Mouse (Mus musculus) mouse embryonic stem cell (cell line): ENCODE results near the gene Kansl1l.

ENCODE experiments used
- in situ Hi-C, 2 experiments: fragments of 300-500 bp; cut with MboI; formaldehyde crosslinking; loops; 1 replicate in 1 of 2; 3 replicates in 1 of 2; pipeline ENCODE4 v1.14.3; 2019 to 2020; ENCODE audit warnings: low sequenced_read_pairs in 2 of 2, low pct_unique_long_range_greater_than_20kb in 1 of 2, mixed read lengths in 1 of 2; ENCODE audit not compliant: unreplicated experiment in 1 of 2

The Kansl1l gene

DNA sequence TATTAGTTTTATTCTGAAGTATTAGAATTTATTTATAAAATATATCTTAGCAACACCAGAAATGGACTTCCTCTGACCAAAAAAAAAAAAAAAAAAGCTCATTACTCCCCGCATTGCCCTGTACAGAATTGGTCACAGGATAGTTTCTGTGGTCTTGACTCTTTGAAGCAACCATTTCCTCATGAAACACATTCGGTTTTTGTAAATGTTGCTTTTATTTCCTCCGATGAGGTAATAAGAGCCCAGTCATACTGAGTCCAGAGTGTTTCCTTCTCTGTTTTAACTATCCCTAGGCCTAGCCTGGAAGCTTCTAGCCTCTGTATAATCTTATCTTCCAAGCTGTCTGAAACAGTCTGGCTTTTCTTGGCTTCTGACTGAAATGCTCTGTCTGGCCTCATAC is 104.5 kb downstream of the Kansl1l start:
- in situ Hi-C loops, result loop anchor here in 1 of 2 experiments (25.0 kb wide), 1 partner anchor 1451 kb away; no protein-coding TSS in a partner anchor

GRCm38 (mm10) chr1:66704523-66704922 is 112.8 kb downstream of the Kansl1l start:
- in situ Hi-C loops, result loop anchor here in 1 of 2 experiments (25.0 kb wide), 1 partner anchor 1442 kb away; no protein-coding TSS in a partner anchor

DNA sequence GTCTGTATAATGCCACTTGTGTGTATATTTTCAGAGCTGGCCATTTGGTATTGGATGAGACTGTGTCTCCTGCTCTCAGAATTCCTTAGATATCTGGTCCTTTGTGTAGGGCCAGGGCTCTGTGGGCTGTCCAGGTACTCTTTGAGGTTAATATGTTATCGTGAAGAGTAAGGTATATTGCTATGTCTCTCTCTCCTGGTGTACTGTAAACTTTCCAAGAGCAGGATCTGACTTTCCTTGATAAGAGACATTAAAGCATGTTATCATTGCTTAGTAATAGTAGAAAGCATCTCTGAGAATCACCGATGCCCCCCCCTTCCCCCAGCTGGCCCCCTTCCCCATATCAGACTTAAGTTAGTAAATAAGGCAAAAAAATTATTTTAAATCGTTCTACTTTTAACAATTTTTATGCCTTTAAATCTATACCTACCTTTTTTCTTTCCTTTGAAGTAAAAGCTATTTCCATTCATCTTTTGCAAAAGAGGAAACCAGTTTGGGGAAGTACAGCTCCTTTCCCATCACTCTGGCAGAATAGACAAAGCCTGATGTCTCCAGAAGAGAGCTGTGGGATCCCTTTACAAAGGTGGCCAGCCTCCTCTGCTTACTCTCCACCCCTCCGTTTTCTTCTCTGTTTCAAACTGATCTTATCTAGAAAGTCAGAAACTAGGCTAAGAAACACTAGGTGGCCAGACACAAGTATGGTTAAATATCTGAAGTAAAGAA is 114.6 kb downstream of the Kansl1l start:
- in situ Hi-C loops, result loop anchor here in 1 of 2 experiments (25.0 kb wide), 1 partner anchor 1440 kb away; no protein-coding TSS in a partner anchor

- in situ Hi-C loops, result loop anchor here in 1 of 2 experiments (25.0 kb wide), 1 partner anchor 1439 kb away; no protein-coding TSS in a partner anchor
Observed at GRCm38 (mm10) chr1:66701576-66701940, 115.8 kb downstream of the Kansl1l start.

DNA sequence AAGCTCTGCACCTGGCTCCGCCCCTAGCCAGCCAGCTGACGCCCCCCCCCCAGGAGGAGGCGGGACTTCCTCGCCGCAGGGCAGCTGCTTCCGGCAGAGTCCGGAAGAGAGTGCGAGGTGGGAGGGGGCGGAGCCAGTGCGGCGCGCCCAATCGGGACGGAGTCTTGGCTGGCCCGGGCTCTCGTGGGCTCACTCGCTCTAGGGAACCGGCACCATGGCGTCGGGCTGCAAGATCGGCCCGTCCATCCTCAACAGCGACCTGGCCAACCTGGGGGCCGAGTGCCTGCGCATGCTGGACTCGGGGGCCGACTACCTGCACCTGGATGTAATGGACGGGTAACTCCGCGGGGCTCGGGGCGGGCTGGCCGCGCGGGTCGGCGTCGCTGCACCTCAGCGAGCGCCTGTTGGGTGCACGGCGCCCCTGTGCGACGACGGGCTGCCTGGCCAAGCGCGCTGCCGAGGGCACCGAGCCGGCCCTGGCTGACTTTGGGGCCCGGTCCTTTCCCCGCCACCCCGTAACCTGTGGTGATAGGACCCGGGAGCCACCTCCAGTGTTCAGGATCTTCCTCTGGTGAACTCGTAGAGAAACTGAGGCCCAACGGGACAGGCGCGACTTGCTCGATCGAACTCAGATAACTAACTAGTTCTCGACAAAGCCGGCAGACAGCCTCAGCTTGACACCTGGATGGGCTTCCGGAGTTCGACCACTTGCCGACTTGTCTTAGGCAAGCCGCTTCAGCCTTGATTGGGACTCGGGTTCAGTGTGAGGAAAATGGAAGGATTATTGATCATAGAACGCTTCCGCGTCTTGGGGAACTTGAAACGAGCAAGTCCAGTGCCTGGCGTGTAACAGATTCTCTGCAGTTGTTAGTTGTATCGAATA is 116.4 kb downstream of the Kansl1l start, which contains the start of gene Rpe:
Rpe (plus strand) TSS at position 139 of the 883 bp plus-strand sequence.
- in situ Hi-C loops, result loop anchor here in 1 of 2 experiments (25.0 kb wide), 1 partner anchor 1439 kb away; no protein-coding TSS in a partner anchor

- in situ Hi-C loops, result loop anchor here in 1 of 2 experiments (25.0 kb wide), 1 partner anchor 1438 kb away; no protein-coding TSS in a partner anchor
Observed at GRCm38 (mm10) chr1:66700149-66700692, 117.1 kb downstream of the Kansl1l start.

GRCm38 (mm10) chr1:66699630-66700029 is 117.7 kb downstream of the Kansl1l start:
- in situ Hi-C loops, result loop anchor here in 1 of 2 experiments (25.0 kb wide), 1 partner anchor 1437 kb away; no protein-coding TSS in a partner anchor

DNA sequence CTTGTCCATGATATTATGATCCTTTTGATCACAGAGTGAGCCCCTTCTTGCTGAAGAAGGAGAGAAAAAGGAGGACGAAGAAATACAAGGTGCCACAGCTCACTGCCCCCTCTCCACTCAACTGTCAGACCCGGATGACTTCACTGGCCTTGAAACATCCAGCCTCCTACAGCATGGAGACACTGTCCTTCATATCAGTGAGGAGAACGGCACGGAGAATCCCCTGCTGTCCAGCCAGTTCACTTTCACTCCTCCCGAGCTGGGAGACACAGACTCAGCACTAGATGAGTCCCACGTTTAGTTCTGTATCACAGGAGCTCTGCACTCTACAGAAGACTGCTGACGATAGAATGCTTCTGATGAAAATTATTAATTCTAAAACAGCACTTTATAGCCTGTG is 122.1 kb downstream of the Kansl1l start:
- in situ Hi-C loops, result no loop called here

DNA sequence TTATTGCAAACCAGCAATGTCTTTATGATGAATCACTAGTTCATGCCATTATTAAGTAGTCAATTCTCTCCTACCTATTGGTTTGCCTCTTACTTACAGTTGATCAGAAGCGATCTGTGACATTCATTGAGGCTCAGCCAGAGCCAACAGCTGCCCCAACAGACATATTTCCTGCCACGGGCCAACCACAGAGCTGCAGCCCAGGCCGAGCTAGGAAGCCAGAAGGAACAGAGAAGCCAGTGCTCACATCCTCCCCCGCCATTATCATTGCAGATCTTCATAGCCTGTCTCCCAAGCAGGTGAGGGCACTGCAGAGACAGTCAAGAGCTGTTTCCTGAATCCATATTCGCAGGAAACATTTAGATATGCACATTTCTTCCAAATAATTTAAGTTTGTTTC is 123.1 kb downstream of the Kansl1l start:
- in situ Hi-C loops, result no loop called here

DNA sequence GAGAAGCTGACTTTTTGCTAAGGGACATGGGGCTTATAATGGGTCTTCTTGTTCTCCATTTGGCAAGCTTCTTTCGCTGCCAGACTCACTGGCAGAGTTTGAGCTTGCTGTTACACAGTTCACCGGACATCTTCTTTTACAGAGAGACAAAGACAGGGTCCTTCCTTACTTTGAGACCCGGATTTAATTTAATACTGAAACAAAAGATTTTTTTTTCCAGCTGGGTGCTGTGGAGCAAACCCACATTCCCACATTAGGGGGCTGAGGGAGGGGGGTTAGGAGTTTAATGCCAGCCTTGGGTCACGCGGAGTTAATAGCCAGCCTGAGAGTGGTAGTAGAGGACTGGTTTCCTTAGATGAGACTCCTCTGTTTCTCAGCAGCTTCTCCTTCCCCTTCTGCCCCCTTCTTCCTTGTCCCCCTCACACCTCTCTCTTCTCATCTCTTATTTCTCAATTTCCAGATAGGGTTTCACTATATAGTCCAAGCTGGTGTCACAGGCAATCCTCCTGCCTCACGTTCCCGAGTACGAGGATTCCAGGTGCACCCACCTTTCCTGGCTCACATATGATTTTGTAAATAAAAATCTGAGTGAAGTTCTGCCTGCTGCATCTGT is 124.5 kb downstream of the Kansl1l start:
- in situ Hi-C loops, result no loop called here

DNA sequence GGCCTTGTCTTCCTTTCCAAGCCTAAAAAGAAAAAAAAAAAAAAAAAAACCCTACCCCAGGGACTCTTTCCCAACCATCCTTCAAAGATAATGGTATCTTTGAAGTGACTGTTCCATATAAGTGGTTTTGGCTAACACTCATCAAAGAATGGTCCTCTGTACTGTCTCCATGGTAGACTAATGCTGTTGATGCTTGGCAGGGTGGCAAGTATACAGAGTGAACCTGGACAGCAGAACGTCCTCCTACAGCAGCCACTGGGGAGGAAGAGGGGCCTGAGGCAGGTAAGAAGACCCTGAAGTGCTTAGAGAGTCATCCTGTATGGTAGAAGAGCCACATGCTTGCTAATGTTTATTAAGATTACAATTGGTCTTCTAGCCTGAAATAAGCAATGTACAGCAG is 125.1 kb downstream of the Kansl1l start:
- in situ Hi-C loops, result no loop called here

DNA sequence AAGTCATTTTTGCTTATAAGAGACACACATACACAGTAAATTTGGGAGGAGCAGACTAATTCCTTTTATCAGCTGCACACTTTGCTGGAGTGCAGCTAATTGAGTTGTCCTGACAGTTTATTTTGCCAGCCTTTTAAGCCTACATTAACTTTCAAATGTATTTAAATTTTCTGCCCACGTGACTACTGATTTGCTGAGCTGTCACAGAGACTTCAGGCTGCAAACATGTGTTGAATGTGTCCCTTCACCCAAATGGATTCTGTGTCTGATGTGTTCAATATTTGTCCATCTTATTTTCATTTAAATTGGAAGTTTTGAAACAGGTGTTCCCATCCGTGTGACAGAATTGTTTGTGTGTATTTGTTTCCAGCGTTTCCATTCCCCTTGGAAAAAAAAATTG is 125.6 kb downstream of the Kansl1l start:
- in situ Hi-C loops, result no loop called here

DNA sequence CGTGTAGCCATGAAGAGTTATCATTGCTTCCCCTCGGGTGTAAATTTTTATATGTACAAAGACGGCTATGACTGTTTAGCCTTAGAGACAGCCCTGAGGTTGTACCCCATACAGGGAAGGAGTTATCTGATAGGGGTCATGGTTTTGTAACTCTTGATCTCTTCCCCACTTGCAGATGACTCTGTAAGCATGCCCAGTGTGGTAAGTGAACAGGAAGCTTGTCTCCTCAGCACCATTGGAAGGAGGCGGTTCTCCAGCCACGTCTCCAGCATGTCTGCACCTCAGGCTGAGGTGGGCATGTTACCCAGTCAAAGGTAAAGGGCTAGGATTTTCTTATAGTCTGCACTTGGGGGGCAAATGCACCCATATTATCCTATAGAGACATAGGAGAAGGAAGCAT is 134.4 kb downstream of the Kansl1l start:
- in situ Hi-C loops, result loop anchor here in 1 of 2 experiments (10.0 kb wide), 1 partner anchor 142 kb away; no protein-coding TSS in a partner anchor

GRCm38 (mm10) chr1:66678662-66679061 is 138.7 kb downstream of the Kansl1l start:
- in situ Hi-C loops, result no loop called here

GRCm38 (mm10) chr1:66677928-66678327 is 139.4 kb downstream of the Kansl1l start:
- in situ Hi-C loops, result no loop called here

GRCm38 (mm10) chr1:66672812-66673211 is 144.6 kb downstream of the Kansl1l start:
- in situ Hi-C loops, result loop anchor here (25.0 kb wide), 1 partner anchor 561 kb away; no protein-coding TSS in a partner anchor

- in situ Hi-C loops, result loop anchor here (25.0 kb wide), 1 partner anchor 559 kb away; no protein-coding TSS in a partner anchor
Observed at GRCm38 (mm10) chr1:66671475-66671874, 145.9 kb downstream of the Kansl1l start.
